Mouse (Mus musculus): Measurements from ENCODE around the gene Ntrk3.

Gene Ntrk3

GRCm38 (mm10) chr7:78579461-78580234, 158.2 kb downstream of the Ntrk3 start:
- DNase-seq (ENCODE audit: low spot score in 2 of 2), result no peak

- DNase-seq (ENCODE audit: low spot score in 2 of 2), result no peak
Measured at GRCm38 (mm10) chr7:78578461-78579359, 159.1 kb downstream of the Ntrk3 start.

GRCm38 (mm10) chr7:78578111-78578460, 159.7 kb downstream of the Ntrk3 start:
- DNase-seq (ENCODE audit: low spot score in 2 of 2), result no peak

- DNase-seq (ENCODE audit: low spot score in 2 of 2), result no peak
Measured at GRCm38 (mm10) chr7:78577462-78578110, 160.2 kb downstream of the Ntrk3 start.

GRCm38 (mm10) chr7:78576706-78577461, 160.9 kb downstream of the Ntrk3 start:
- no peak for DNase-seq (ENCODE audit: low spot score in 2 of 2)

GRCm38 (mm10) chr7:78576169-78576568, 161.6 kb downstream of the Ntrk3 start:
- DNase-seq (ENCODE audit: low spot score in 2 of 2), result no peak

- DNase-seq (ENCODE audit: low spot score in 2 of 2), result no peak
Measured at GRCm38 (mm10) chr7:78575556-78575955, 162.3 kb downstream of the Ntrk3 start.

- no peak for DNase-seq (ENCODE audit: low spot score in 2 of 2)
Measured at GRCm38 (mm10) chr7:78571196-78571595, 166.6 kb downstream of the Ntrk3 start.

- no peak for DNase-seq (ENCODE audit: low spot score in 2 of 2)
Measured at GRCm38 (mm10) chr7:78569255-78569618, 168.6 kb downstream of the Ntrk3 start.

- DNase-seq (ENCODE audit: low spot score in 2 of 2), result peak in 1 of 2 experiments; percentile 65
Measured at GRCm38 (mm10) chr7:78568411-78569254, 169.2 kb downstream of the Ntrk3 start.

- no peak for DNase-seq (ENCODE audit: low spot score in 2 of 2)
Measured at GRCm38 (mm10) chr7:78566617-78567016, 171.2 kb downstream of the Ntrk3 start.

- no peak for DNase-seq (ENCODE audit: low spot score in 2 of 2)
Measured at GRCm38 (mm10) chr7:78565386-78565785, 172.4 kb downstream of the Ntrk3 start.

- DNase-seq (ENCODE audit: low spot score in 2 of 2), result no peak
Measured at GRCm38 (mm10) chr7:78558503-78558902, 179.3 kb downstream of the Ntrk3 start.

- DNase-seq (ENCODE audit: low spot score in 2 of 2), result no peak
Measured at GRCm38 (mm10) chr7:78555532-78555931, 182.3 kb downstream of the Ntrk3 start.

- peak in 1 of 2 experiments; percentile 31 for DNase-seq (ENCODE audit: low spot score in 2 of 2)
Measured at GRCm38 (mm10) chr7:78549461-78549860, 188.4 kb downstream of the Ntrk3 start.

GRCm38 (mm10) chr7:78548721-78549120, 189.1 kb downstream of the Ntrk3 start:
- DNase-seq (ENCODE audit: low spot score in 2 of 2), result no peak

- DNase-seq (ENCODE audit: low spot score in 2 of 2), result no peak
Measured at GRCm38 (mm10) chr7:78546551-78546950, 191.3 kb downstream of the Ntrk3 start.

GRCm38 (mm10) chr7:78542468-78542867, 195.3 kb downstream of the Ntrk3 start:
- no peak for DNase-seq (ENCODE audit: low spot score in 2 of 2)

- DNase-seq (ENCODE audit: low spot score in 2 of 2), result no peak
Measured at GRCm38 (mm10) chr7:78530286-78530685, 207.5 kb downstream of the Ntrk3 start.

GRCm38 (mm10) chr7:78528008-78528407, 209.8 kb downstream of the Ntrk3 start:
- no peak for DNase-seq (ENCODE audit: low spot score in 2 of 2)

- no peak for DNase-seq (ENCODE audit: low spot score in 2 of 2)
Measured at GRCm38 (mm10) chr7:78527564-78527963, 210.2 kb downstream of the Ntrk3 start.
